Mouse (Mus musculus) liver, embryonic 13.5 days (tissue): Measurements from ENCODE around the gene Unkl. TPM values are rescaled to one million over a fixed set of nuclear protein-coding genes. Genes with fewer than 3 reads are reported as not detected.
"Not testable (repeated sequence)": the region's sequence is repeated elsewhere in the genome, so short reads cannot be mapped to it uniquely, and the experiment has no call there.

ENCODE experiments used
- ATAC-seq: fragments of 200-750 bp; cut with Nextera tagmentation; 2 replicates; pipeline ENCODE4 v1.8.0; 2017; ENCODE audit warnings: low read depth, mild to moderate bottlenecking, moderate number of reproducible peaks, moderate library complexity
- DNase-seq: peaks from one replicate; pipeline ENCODE4 v3.0.0; 2022
- H3K27ac ChIP-seq: fragments of 300-500 bp; sonication (generic); 2 replicates; pipeline ENCODE4 v1.5.1; 2015; ENCODE audit warnings: moderate library complexity, mild to moderate bottlenecking, inconsistent platforms
- H3K27me3 ChIP-seq: fragments of 300-500 bp; sonication (generic); 2 replicates; pipeline ENCODE4 v1.6.1; 2015; ENCODE audit warnings: mild to moderate bottlenecking, inconsistent platforms
- H3K36me3 ChIP-seq: fragments of 300-500 bp; sonication (generic); 2 replicates; pipeline ENCODE4 v1.6.1; 2015; ENCODE audit warnings: mild to moderate bottlenecking, inconsistent platforms
- H3K4me1 ChIP-seq: fragments of 300-500 bp; sonication (generic); replicated peaks from 2 replicates; pipeline ENCODE4 v1.6.1; 2015; ENCODE audit warnings: inconsistent platforms
- H3K4me2 ChIP-seq: fragments of 300-500 bp; sonication (generic); 2 replicates; pipeline ENCODE4 v1.6.1; 2015; ENCODE audit warnings: inconsistent platforms, mild to moderate bottlenecking, moderate library complexity
- H3K4me3 ChIP-seq: fragments of 300-500 bp; sonication (generic); replicated peaks from 2 replicates; pipeline ENCODE4 v1.5.1; 2015; ENCODE audit warnings: mild to moderate bottlenecking, inconsistent platforms
- H3K9ac ChIP-seq: fragments of 300-500 bp; sonication (generic); 2 replicates; pipeline ENCODE4 v1.6.1; 2015; ENCODE audit warnings: mild to moderate bottlenecking, inconsistent platforms
- H3K9me3 ChIP-seq: fragments of 300-500 bp; sonication (generic); replicated peaks from 2 replicates; pipeline ENCODE4 v1.6.1; 2016; ENCODE audit warnings: inconsistent platforms
- WGBS: fragments of 180-500 bp; shearing (Covaris S2); methylation state at CpG from one replicate; pipeline ENCODE4 v1.1.7; 2015; ENCODE audit not compliant: insufficient replicate concordance; 5-methylcytosine and 5-hydroxymethylcytosine counted together
- polyA plus RNA-seq: library from polyadenylated mRNA; unstranded; fragments of >200 nt; fragmentation: Nextera tagmentation; extraction: Ambion mirVana; gene quantifications from 2 replicates; pipeline ENCODE4 v1.2.1, GENCODE M21; 2015

Gene Unkl
- polyA plus RNA-seq, 1 experiment from 2014 or later = 14.4 TPM

- Histone ChIP-seq H3K9ac (peak overlapping the region; percentile 77; the same call in 1 of the 2 replicates), H3K9me3 (no peaks in the 10 kb centered on the region), H3K4me2 (peak overlapping the region; percentile 84), H3K27ac (peak overlapping the region; percentile 99; the same call in 1 of the 2 replicates), H3K27me3 (no peaks in the 10 kb centered on the region), H3K4me3 (no peak overlapping the region), H3K36me3 (peaks cover 9% of the 10 kb centered on the region; the same call in 1 of the 2 replicates), H3K4me1 (peaks cover 49% of the 10 kb centered on the region)
- no peak for DNase-seq
- WGBS = 70% methylated on average over 1 of the region's 1 CpGs
- no peak for ATAC-seq
These were observed 32.5 kb downstream of the Unkl start for GRCm38 (mm10) chr17:25220746-25221145.

GRCm38 (mm10) chr17:25221821-25222503, 33.8 kb downstream of the Unkl start:
- DNase-seq = peak; percentile 79
- peak overlapping the region; percentile 77 for H3K9ac ChIP-seq
- peak overlapping the region; percentile 86 for H3K4me3 ChIP-seq
- ATAC-seq = peak; percentile 76
- no peaks in the 10 kb centered on the region for H3K27me3 ChIP-seq
- peaks cover 62% of the 10 kb centered on the region for H3K4me1 ChIP-seq
- H3K27ac ChIP-seq = peak overlapping the region; percentile 99
- under 1% methylated on average over 22 of the region's 30 CpGs for WGBS
- peak overlapping the region; percentile 84 for H3K4me2 ChIP-seq
- H3K9me3 ChIP-seq = no peaks in the 10 kb centered on the region
- peaks cover 20% of the 10 kb centered on the region for H3K36me3 ChIP-seq

- DNase-seq (peak; percentile 39), ATAC-seq (peak; percentile 67)
- peaks cover 67% of the 10 kb centered on the region for H3K4me1 ChIP-seq
- peaks cover 25% of the 10 kb centered on the region for H3K36me3 ChIP-seq
- peak overlapping the region; percentile 99 for H3K27ac ChIP-seq
- peak overlapping the region; percentile 96 for H3K9ac ChIP-seq
- H3K4me3 ChIP-seq = peak overlapping the region; percentile 86
- not testable (repeated sequence) for H3K27me3 ChIP-seq, H3K9me3 ChIP-seq
- WGBS = 5% methylated on average over 18 of the region's 28 CpGs
- H3K4me2 ChIP-seq = peak overlapping the region; percentile 93
These were observed 34.3 kb downstream of the Unkl start for GRCm38 (mm10) chr17:25222504-25222940.

GRCm38 (mm10) chr17:25222951-25223601, 34.9 kb downstream of the Unkl start:
- H3K36me3 ChIP-seq = peaks cover 31% of the 10 kb centered on the region
- peaks cover 73% of the 10 kb centered on the region for H3K4me1 ChIP-seq
- peak overlapping the region; percentile 96 for H3K9ac ChIP-seq
- H3K9me3 ChIP-seq = no peaks in the 10 kb centered on the region
- H3K27me3 ChIP-seq = no peaks in the 10 kb centered on the region
- H3K27ac ChIP-seq = peak overlapping the region; percentile 99
- DNase-seq = peak; percentile 64
- peak overlapping the region; percentile 93 for H3K4me2 ChIP-seq
- peak overlapping the region; percentile 86 for H3K4me3 ChIP-seq
- 8% methylated on average over 6 of the region's 6 CpGs for WGBS
- ATAC-seq = peak; percentile 64

GRCm38 (mm10) chr17:25224586-25225222, 36.5 kb downstream of the Unkl start:
- DNase-seq (no peak), ATAC-seq (no peak)
- Histone ChIP-seq H3K9me3 (no peaks in the 10 kb centered on the region), H3K27ac (peak overlapping the region; percentile 99), H3K4me2 (peak overlapping the region; percentile 93), H3K36me3 (peaks cover 38% of the 10 kb centered on the region), H3K4me3 (peak overlapping the region; percentile 86), H3K4me1 (peaks cover 84% of the 10 kb centered on the region), H3K9ac (peak overlapping the region; percentile 96), H3K27me3 (no peaks in the 10 kb centered on the region)
- 49% methylated on average over 7 of the region's 7 CpGs for WGBS

- Histone ChIP-seq H3K27me3 (no peaks in the 10 kb centered on the region), H3K27ac (peak overlapping the region; percentile 99), H3K4me2 (peak overlapping the region; percentile 93), H3K4me3 (peak overlapping the region; percentile 86), H3K36me3 (peaks cover 48% of the 10 kb centered on the region), H3K9ac (peak overlapping the region; percentile 96), H3K9me3 (no peaks in the 10 kb centered on the region), H3K4me1 (peaks cover 79% of the 10 kb centered on the region)
- 31% methylated on average over 4 of the region's 4 CpGs for WGBS
- ATAC-seq = peak; percentile 75
- peak; percentile 69 for DNase-seq
These were observed 37.5 kb downstream of the Unkl start for GRCm38 (mm10) chr17:25225659-25226058.

- H3K4me2 ChIP-seq = peak overlapping the region; percentile 93
- H3K4me1 ChIP-seq = peaks cover 62% of the 10 kb centered on the region
- peak overlapping the region; percentile 96; the same call in 1 of the 2 replicates for H3K9ac ChIP-seq
- no peaks in the 10 kb centered on the region for H3K27me3 ChIP-seq
- WGBS = 85% methylated on average over 5 of the region's 5 CpGs
- 0 out of 2 replicates have a peak overlapping the region, but pooled peaks have one; percentile 27 for H3K27ac ChIP-seq
- H3K36me3 ChIP-seq = peaks cover 57% of the 10 kb centered on the region
- no peaks in the 10 kb centered on the region for H3K9me3 ChIP-seq
- ATAC-seq (no peak), DNase-seq (no peak)
- H3K4me3 ChIP-seq = no peak overlapping the region
These were observed 39.8 kb downstream of the Unkl start for GRCm38 (mm10) chr17:25227991-25228390.

- H3K9me3 ChIP-seq, H3K4me3 ChIP-seq, DNase-seq, H3K27ac ChIP-seq, ATAC-seq, H3K4me2 ChIP-seq, H3K9ac ChIP-seq, H3K27me3 ChIP-seq: not testable (repeated sequence)
- Histone ChIP-seq H3K36me3 (peaks cover 67% of the 10 kb centered on the region), H3K4me1 (peaks cover 40% of the 10 kb centered on the region)
- WGBS = 83% methylated on average over 17 of the region's 17 CpGs
These were observed 41.9 kb downstream of the Unkl start for GRCm38 (mm10) chr17:25230014-25230655.

- H3K36me3 ChIP-seq = peaks cover 72% of the 10 kb centered on the region
- 98% methylated on average over 3 of the region's 3 CpGs for WGBS
- no peaks in the 10 kb centered on the region for H3K27me3 ChIP-seq
- H3K4me3 ChIP-seq = no peak overlapping the region
- no peak for DNase-seq
- H3K9me3 ChIP-seq = no peaks in the 10 kb centered on the region
- H3K4me2 ChIP-seq = no peak overlapping the region
- ATAC-seq = no peak
- H3K4me1 ChIP-seq = peaks cover 35% of the 10 kb centered on the region
- no peak overlapping the region for H3K9ac ChIP-seq
- no peak overlapping the region for H3K27ac ChIP-seq
These were observed 42.5 kb downstream of the Unkl start for GRCm38 (mm10) chr17:25230700-25231099.

GRCm38 (mm10) chr17:25231621-25232020, 43.4 kb downstream of the Unkl start:
- WGBS = 94% methylated on average over 7 of the region's 11 CpGs
- H3K4me1 ChIP-seq = peaks cover 25% of the 10 kb centered on the region
- not testable (repeated sequence) for DNase-seq, H3K27me3 ChIP-seq, H3K9ac ChIP-seq, H3K9me3 ChIP-seq, H3K4me2 ChIP-seq, H3K27ac ChIP-seq, H3K4me3 ChIP-seq
- ATAC-seq = peak; percentile 37; the same call in 1 of the 2 replicates
- peaks cover 74% of the 10 kb centered on the region for H3K36me3 ChIP-seq

- ATAC-seq = no peak
- no peak overlapping the region for H3K9ac ChIP-seq
- no peaks in the 10 kb centered on the region for H3K27me3 ChIP-seq
- H3K4me1 ChIP-seq = peaks cover 14% of the 10 kb centered on the region
- no peak overlapping the region for H3K4me3 ChIP-seq
- WGBS = 83% methylated on average over 9 of the region's 9 CpGs
- no peak overlapping the region for H3K27ac ChIP-seq
- no peak overlapping the region for H3K4me2 ChIP-seq
- H3K9me3 ChIP-seq = no peaks in the 10 kb centered on the region
- no peak for DNase-seq
- H3K36me3 ChIP-seq = peaks cover 37% of the 10 kb centered on the region
These were observed 47.4 kb downstream of the Unkl start for GRCm38 (mm10) chr17:25235635-25236034.
